Mouse (Mus musculus): ENCODE measurements around the gene Chrm4. TPM values are rescaled to one million over a fixed set of nuclear protein-coding genes. Genes with fewer than 3 reads are reported as not detected.

Chrm4 gene
- polyA plus RNA-seq, 1 experiment from 2014 or later: 0.33 TPM

DNA sequence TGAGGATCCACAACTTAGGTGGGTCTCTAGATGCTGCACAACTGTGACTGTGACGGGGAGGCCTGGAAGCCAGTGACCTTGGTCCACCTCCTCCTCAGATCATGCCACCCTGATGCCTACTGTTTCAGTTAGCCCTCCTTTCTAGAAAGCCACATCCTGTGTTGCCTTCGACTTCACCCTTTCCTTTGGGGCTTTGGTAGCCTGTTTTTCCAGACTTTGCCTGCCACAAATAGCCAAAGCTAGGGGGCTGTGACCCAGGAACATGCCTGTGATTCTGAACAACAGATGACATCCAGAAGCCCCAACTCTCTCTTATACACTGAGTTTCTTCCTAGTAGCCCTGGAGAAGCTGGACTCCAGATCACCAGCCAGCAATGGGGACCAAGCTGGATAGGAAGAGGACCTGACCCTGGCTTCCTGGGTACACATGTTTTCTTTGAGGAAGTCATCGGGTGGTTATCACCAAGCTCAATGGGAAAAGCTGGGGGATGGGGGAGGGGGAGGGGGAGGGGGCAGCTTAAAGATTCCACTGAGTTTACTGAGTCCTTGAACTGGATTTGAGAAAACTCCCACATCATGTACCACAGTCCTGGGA, 37.7 kb downstream of the Chrm4 start:
- Histone ChIP-seq H3K4me2 (ENCODE audit: low read length) (no peak overlapping the region), H3K27ac (ENCODE audit: low read length) (no peak overlapping the region), H3K36me3 (ENCODE audit: control insufficient read depth, insufficient read depth, low read length) (no peaks in the 10 kb centered on the region), H3K4me3 (ENCODE audit: low read depth, low read length) (no peak overlapping the region), H3K9ac (ENCODE audit: low read depth, low read length) (no peak overlapping the region), H3K27me3 (ENCODE audit: control insufficient read depth, insufficient read depth, low read depth, low read length) (peaks cover 10% of the 10 kb centered on the region; the same call in 1 of the 2 replicates), H3K4me1 (ENCODE audit: control insufficient read depth, insufficient read depth, low read length) (peaks cover 14% of the 10 kb centered on the region), H3K9me3 (replicated peaks; ENCODE audit: control insufficient read depth, low read length, poor library complexity, severe bottlenecking) (no peaks in the 10 kb centered on the region)
- 77% methylated on average over 3 of the region's 3 CpGs for WGBS
- ATAC-seq: no peak

DNA sequence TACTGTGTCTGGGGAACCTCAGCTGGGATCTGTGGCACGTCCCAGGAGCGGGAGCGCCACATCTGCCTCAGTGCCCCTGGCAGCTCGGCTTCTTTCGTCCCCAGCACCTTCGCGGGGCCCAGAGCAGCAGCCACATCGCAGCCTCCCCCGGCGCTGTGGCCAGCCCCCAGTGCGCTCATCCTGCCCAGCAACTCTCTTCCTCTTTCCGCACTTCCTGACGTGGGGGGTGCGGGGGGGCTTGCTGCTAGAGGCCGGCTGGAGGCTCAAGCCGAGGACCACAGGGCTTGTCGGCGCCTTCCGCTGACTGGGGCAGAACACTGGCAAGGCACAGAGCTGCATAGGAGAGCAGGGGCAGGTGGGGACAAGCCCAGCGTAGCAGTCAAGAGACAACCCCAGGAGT, 38.4 kb downstream of the Chrm4 start:
- peaks cover 10% of the 10 kb centered on the region; the same call in 1 of the 2 replicates for H3K27me3 ChIP-seq (ENCODE audit: control insufficient read depth, insufficient read depth, low read depth, low read length)
- ATAC-seq: no peak
- H3K9me3 ChIP-seq (replicated peaks; ENCODE audit: control insufficient read depth, low read length, poor library complexity, severe bottlenecking): no peaks in the 10 kb centered on the region
- 0 out of 2 replicates have a peak overlapping the region, but pooled peaks have one; percentile 16 for H3K9ac ChIP-seq (ENCODE audit: low read depth, low read length)
- no peak overlapping the region for H3K4me3 ChIP-seq (ENCODE audit: low read depth, low read length)
- peaks cover 12% of the 10 kb centered on the region for H3K4me1 ChIP-seq (ENCODE audit: control insufficient read depth, insufficient read depth, low read length)
- no peak overlapping the region for H3K4me2 ChIP-seq (ENCODE audit: low read length)
- WGBS: 23% methylated on average over 20 of the region's 20 CpGs
- H3K36me3 ChIP-seq (ENCODE audit: control insufficient read depth, insufficient read depth, low read length): no peaks in the 10 kb centered on the region
- H3K27ac ChIP-seq (ENCODE audit: low read length): no peak overlapping the region

DNA sequence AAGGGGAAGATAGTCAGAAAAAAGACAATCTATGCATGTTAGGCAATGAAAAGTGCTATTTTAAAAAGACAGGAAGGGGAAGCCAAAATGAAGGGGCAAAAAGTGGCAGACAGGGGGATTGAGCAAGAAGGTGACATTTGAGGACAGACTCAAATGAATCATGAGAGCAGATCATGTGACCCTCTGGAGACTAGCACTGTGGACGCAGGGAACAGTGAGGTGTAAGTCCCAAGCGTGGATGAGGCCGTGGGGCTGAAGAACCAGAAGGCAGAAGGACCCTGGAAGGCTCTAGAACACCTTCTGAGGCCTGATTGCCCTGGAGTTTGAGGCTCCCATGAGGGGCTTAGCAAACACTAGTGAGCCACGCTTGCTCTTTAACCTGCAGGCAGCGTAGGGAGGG, 39.3 kb downstream of the Chrm4 start:
- 88% methylated on average over 5 of the region's 5 CpGs for WGBS
- no peak overlapping the region for H3K9ac ChIP-seq (ENCODE audit: low read depth, low read length)

DNA sequence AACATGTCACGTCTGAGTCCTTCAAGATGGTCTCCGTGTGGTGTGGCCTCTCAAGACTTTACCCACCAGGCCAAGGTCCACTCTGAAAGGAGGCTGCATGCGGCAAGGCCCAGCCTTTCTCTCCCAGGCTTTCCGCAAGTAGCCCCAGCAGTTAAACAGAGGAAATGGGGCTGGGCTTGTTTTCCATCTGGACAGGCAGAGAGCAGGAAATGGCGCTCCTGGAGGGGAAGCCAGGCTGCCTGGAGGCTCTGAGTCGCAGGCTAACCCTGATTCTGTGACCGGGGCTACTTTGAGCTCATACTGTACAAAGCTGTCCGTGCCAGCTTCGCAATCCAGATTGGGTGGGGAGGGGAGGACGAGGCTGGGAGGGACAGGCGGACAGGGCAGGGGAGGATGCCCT, 40.9 kb downstream of the Chrm4 start:
- Histone ChIP-seq H3K4me3 (ENCODE audit: low read depth, low read length) (no peak overlapping the region), H3K4me1 (ENCODE audit: control insufficient read depth, insufficient read depth, low read length) (peaks cover 17% of the 10 kb centered on the region), H3K36me3 (ENCODE audit: control insufficient read depth, insufficient read depth, low read length) (no peaks in the 10 kb centered on the region), H3K27ac (ENCODE audit: low read length) (no peak overlapping the region), H3K9ac (ENCODE audit: low read depth, low read length) (no peak overlapping the region), H3K27me3 (ENCODE audit: control insufficient read depth, insufficient read depth, low read depth, low read length) (peaks cover 10% of the 10 kb centered on the region; the same call in 1 of the 2 replicates), H3K9me3 (replicated peaks; ENCODE audit: control insufficient read depth, low read length, poor library complexity, severe bottlenecking) (no peaks in the 10 kb centered on the region), H3K4me2 (ENCODE audit: low read length) (no peak overlapping the region)
- ATAC-seq: no peak
- WGBS: 69% methylated on average over 11 of the region's 11 CpGs

More for the DNA sequence above, 39.3 kb downstream of the Chrm4 start:
- Histone ChIP-seq H3K27ac (ENCODE audit: low read length) (no peak overlapping the region), H3K4me1 (ENCODE audit: control insufficient read depth, insufficient read depth, low read length) (peaks cover 18% of the 10 kb centered on the region), H3K9me3 (replicated peaks; ENCODE audit: control insufficient read depth, low read length, poor library complexity, severe bottlenecking) (no peaks in the 10 kb centered on the region), H3K4me2 (ENCODE audit: low read length) (no peak overlapping the region), H3K27me3 (ENCODE audit: control insufficient read depth, insufficient read depth, low read depth, low read length) (peaks cover 10% of the 10 kb centered on the region; the same call in 1 of the 2 replicates), H3K4me3 (ENCODE audit: low read depth, low read length) (no peak overlapping the region), H3K36me3 (ENCODE audit: control insufficient read depth, insufficient read depth, low read length) (no peaks in the 10 kb centered on the region)
- no peak for ATAC-seq

DNA sequence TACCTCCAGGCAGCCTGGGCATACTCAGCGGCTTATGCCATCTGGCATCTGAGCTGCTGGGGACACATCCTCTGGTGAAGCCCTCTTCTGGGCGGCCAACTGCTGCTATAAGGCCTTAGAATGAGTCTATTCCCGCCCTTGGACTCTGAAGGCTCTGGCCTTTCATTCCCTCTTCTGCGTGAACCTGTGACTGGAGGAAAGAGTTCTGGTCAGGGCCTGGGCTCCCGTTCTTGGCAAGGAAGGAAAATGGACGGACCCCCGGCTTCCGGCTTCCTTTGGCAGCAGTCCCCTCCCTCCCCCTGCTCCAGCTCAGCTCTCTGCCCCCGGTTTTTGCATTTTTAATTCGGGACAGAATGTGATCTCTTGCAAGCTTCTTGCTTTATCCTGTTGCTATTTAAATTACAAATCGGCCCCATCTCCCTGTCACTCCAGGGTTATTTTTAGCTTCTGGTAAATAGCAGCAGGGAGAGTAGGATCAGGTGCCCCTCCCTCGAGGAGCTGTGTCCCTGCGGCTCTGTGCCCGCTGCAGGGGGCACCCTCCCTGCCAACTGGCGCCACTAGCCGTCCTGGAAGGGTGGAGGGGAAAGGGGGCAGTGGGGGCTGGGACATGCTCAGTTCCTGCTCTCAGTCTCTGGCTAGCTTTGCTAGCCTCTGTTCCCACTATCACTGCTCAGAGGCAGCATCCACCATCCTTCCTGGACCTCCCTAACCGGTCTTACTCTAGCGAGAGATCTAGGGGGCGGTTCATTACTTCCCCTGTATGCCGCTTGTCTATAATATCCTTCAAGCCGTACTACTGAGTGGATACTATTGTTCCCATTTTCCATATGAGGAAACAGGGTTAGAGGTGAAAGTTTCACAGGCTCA, 44.4 kb downstream of the Chrm4 start:
- Histone ChIP-seq H3K4me3 (ENCODE audit: low read depth, low read length) (no peak overlapping the region), H3K27me3 (ENCODE audit: control insufficient read depth, insufficient read depth, low read depth, low read length) (peaks cover 15% of the 10 kb centered on the region), H3K4me1 (ENCODE audit: control insufficient read depth, insufficient read depth, low read length) (peaks cover 28% of the 10 kb centered on the region), H3K9ac (ENCODE audit: low read depth, low read length) (no peak overlapping the region), H3K27ac (ENCODE audit: low read length) (peak overlapping the region; percentile 63), H3K9me3 (replicated peaks; ENCODE audit: control insufficient read depth, low read length, poor library complexity, severe bottlenecking) (no peaks in the 10 kb centered on the region), H3K36me3 (ENCODE audit: control insufficient read depth, insufficient read depth, low read length) (no peaks in the 10 kb centered on the region), H3K4me2 (ENCODE audit: low read length) (peak overlapping the region; percentile 12; the same call in 1 of the 2 replicates)
- peak; percentile 62 for ATAC-seq
- WGBS: 14% methylated on average over 21 of the region's 21 CpGs

DNA sequence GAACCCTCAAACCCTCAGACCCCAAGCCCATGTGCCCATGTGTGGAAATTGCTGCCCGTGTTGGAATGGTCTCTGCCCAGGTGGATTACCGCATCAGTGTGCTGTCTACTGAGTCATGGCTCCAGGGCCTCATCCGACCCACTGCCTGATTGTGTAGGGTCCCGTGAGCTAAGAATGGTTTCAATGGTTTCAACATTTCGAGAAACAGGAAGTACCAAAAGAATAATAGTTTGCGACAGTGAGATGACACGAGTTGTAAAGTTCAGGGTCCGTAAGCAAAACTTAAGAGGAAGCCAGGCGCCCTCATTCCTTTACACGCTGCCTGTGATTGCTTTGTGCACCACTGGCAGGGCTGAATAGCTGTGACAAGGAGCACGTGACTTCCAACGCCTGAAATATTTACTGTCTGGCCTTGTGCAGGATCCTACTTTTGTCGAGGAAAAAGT, 45.1 kb downstream of the Chrm4 start:
- 0 out of 2 replicates have a peak overlapping the region, but pooled peaks have one; percentile 6 for H3K27ac ChIP-seq (ENCODE audit: low read length)
- H3K9ac ChIP-seq (ENCODE audit: low read depth, low read length): no peak overlapping the region
- H3K27me3 ChIP-seq (ENCODE audit: control insufficient read depth, insufficient read depth, low read depth, low read length): peaks cover 19% of the 10 kb centered on the region
- no peaks in the 10 kb centered on the region for H3K9me3 ChIP-seq (replicated peaks; ENCODE audit: control insufficient read depth, low read length, poor library complexity, severe bottlenecking)
- no peak for ATAC-seq
- peaks cover 28% of the 10 kb centered on the region for H3K4me1 ChIP-seq (ENCODE audit: control insufficient read depth, insufficient read depth, low read length)
- H3K4me3 ChIP-seq (ENCODE audit: low read depth, low read length): no peak overlapping the region
- 40% methylated on average over 13 of the region's 13 CpGs for WGBS
- no peaks in the 10 kb centered on the region for H3K36me3 ChIP-seq (ENCODE audit: control insufficient read depth, insufficient read depth, low read length)
- no peak overlapping the region for H3K4me2 ChIP-seq (ENCODE audit: low read length)

DNA sequence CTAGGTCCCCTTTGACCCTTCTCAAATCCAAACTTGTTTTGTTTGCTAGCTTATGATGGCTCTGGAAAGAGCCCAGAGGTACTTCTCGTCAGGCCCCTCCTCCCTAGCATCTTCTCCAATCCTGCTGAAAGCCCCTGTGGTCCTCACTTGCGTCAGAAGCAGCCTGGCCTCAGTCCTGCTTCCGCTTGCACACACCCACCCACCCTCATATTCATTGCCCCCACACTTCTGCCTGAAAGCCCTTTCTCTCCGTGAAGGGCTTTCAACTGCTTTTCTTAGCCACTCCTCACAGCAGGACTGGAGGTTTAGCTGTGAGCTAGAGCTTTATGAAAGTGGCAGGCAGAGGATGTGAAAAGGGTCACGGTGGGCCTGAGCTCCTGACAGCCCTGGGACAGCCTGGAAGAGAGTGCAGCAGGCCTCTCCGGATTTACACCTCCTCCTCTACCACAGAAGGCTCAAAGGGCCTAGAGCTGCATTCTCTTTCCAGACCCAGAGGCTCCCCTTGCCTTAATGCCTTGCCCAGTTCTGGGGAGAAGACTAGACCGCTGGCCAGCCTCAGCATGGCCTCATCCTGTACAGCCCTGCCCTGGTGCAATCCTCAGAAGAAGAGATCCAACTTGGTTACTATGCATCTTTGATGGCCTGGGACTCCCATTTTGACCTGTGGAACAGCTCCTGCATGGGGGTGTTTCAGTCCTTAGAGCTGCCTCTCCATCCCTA, 46.5 kb downstream of the Chrm4 start:
- no peaks in the 10 kb centered on the region for H3K36me3 ChIP-seq (ENCODE audit: control insufficient read depth, insufficient read depth, low read length)
- no peak overlapping the region for H3K9ac ChIP-seq (ENCODE audit: low read depth, low read length)
- peaks cover 19% of the 10 kb centered on the region for H3K27me3 ChIP-seq (ENCODE audit: control insufficient read depth, insufficient read depth, low read depth, low read length)
- WGBS: 17% methylated on average over 7 of the region's 7 CpGs
- H3K4me3 ChIP-seq (ENCODE audit: low read depth, low read length): no peak overlapping the region
- ATAC-seq: no peak
- no peak overlapping the region for H3K27ac ChIP-seq (ENCODE audit: low read length)
- 0 out of 2 replicates have a peak overlapping the region, but pooled peaks have one; percentile 7 for H3K4me2 ChIP-seq (ENCODE audit: low read length)
- no peaks in the 10 kb centered on the region for H3K9me3 ChIP-seq (replicated peaks; ENCODE audit: control insufficient read depth, low read length, poor library complexity, severe bottlenecking)
- H3K4me1 ChIP-seq (ENCODE audit: control insufficient read depth, insufficient read depth, low read length): peaks cover 28% of the 10 kb centered on the region

DNA sequence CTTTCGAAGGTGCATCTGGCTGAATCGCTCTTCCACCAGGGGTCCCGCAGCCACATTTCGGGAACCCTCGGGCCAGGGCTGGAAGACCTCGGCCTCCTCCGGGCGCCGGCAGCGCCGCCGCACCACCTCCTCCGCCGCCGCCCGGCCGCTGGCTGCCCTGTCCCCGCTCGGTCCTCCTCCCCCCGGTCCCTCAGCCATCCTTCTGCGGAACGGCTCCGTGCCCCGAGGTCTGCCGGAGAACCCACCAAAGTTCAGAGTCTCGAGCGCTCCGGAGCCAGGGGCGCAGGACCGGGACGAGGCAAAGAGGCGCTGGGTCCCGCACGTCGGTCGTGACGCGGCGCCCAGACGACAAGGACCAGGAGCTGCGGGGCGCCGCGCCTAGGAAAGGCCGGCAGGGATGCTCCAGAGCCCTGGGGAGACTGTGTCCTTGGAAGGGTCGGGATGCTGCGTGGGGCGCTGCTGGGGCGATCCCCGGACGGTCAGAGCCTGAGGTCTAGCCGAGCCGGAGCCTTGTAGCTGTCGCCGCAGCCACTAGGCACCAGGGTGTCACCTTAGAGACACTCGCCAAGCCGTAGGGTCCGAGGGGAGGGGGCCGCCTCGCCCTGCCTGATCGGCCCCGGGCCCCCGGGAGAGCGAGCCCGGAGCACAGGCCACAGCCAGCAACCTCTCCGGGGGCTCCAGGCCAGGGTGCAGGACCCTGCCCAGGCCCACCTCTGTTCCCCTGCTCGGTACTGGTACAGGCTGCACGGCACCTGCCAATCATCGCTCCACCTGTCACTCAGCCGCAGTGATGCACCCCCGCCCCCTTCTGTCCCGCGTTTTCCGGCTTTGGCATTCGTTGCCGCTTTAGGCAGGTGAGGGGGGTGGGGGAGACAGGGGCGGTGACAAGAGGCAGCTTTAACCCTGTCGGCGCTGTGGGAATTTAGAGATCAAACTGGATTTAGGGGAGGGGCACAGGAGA, 48.8 kb downstream of the Chrm4 start, which contains the start of gene Dgkz:
Dgkz (minus strand) TSS at position 284 of the 961 bp plus-strand sequence.
- H3K36me3 ChIP-seq (ENCODE audit: control insufficient read depth, insufficient read depth, low read length): no peaks in the 10 kb centered on the region
- peak within 1 kb of the TSS; percentile 62 for H3K9ac ChIP-seq (ENCODE audit: low read depth, low read length)
- peaks cover 19% of the 10 kb centered on the region for H3K27me3 ChIP-seq (ENCODE audit: control insufficient read depth, insufficient read depth, low read depth, low read length)
- H3K4me1 ChIP-seq (ENCODE audit: control insufficient read depth, insufficient read depth, low read length): peaks cover 27% of the 10 kb centered on the region
- under 1% methylated on average over 76 of the region's 79 CpGs for WGBS
- no peaks in the 10 kb centered on the region for H3K9me3 ChIP-seq (replicated peaks; ENCODE audit: control insufficient read depth, low read length, poor library complexity, severe bottlenecking)
- ATAC-seq: peak; percentile 53
- no peak within 1 kb of the TSS for H3K27ac ChIP-seq (ENCODE audit: low read length)
- H3K4me3 ChIP-seq (ENCODE audit: low read depth, low read length): peak within 1 kb of the TSS; percentile 47
- peak within 1 kb of the TSS; percentile 69 for H3K4me2 ChIP-seq (ENCODE audit: low read length)

Data from midbrain, embryonic 16.5 days (tissue).